ENCODE assay signal across 28 mouse cellular contexts in genomic region chr1:134160404-134160803, GRCm38 (mm10). TPM values are rescaled to one million over a fixed set of nuclear protein-coding genes. Genes with fewer than 3 reads are reported as not detected.
DNase-seq lines count a peak whose midpoint lies in the region; ATAC-seq and TF ChIP-seq lines count a peak whose summit lies in the region.
"Had no signal": no experiment of that assay in that cellular context is flagged by ENCODE, and none has a peak within 500 bp of the region (broad histone marks: within the 10 kb centered on the region; RNA-seq: fewer than 3 reads in every experiment).

No protein-coding gene starts in this region.

- no peaks in the 10 kb centered on the region for H3K36me3 ChIP-seq in embryonic facial prominence, embryonic 14.5 days (ENCODE audit: control insufficient read depth, insufficient read depth, low read length)
- H3K36me3 ChIP-seq in embryonic facial prominence, embryonic 10.5 days (replicated peaks) = no peaks in the 10 kb centered on the region
- H3K36me3 ChIP-seq in limb, embryonic 12.5 days = no peaks in the 10 kb centered on the region
- no peaks in the 10 kb centered on the region for H3K36me3 ChIP-seq in limb, embryonic 10.5 days
- H3K36me3 ChIP-seq in limb, embryonic 14.5 days (ENCODE audit: control insufficient read depth, insufficient read depth, low read length) = no peaks in the 10 kb centered on the region
- no peaks in the 10 kb centered on the region for H3K36me3 ChIP-seq in hindbrain, postnatal 0 days (ENCODE audit: insufficient read depth, low read length)
- H3K36me3 ChIP-seq: embryonic facial prominence, embryonic 12.5 days; forebrain, embryonic 10.5 days; heart, embryonic 13.5 days; intestine, embryonic 15.5 days had no signal

- 0 out of 2 replicates have a peak, but pooled peaks cover 4% of the 10 kb centered on the region for H3K4me1 ChIP-seq in embryonic facial prominence, embryonic 14.5 days (ENCODE audit: control insufficient read depth, insufficient read depth, low read length)
- peaks cover 16% of the 10 kb centered on the region; the same call in 1 of the 2 replicates for H3K4me1 ChIP-seq in embryonic facial prominence, embryonic 10.5 days
- H3K4me1 ChIP-seq in limb, embryonic 12.5 days (replicated peaks) = no peaks in the 10 kb centered on the region
- H3K4me1 ChIP-seq in limb, embryonic 10.5 days = no peaks in the 10 kb centered on the region
- no peaks in the 10 kb centered on the region for H3K4me1 ChIP-seq in limb, embryonic 14.5 days (ENCODE audit: control insufficient read depth, insufficient read depth, low read length)
- no peaks in the 10 kb centered on the region for H3K4me1 ChIP-seq in hindbrain, postnatal 0 days (ENCODE audit: insufficient read depth, low read length)
- H3K4me1 ChIP-seq: heart, embryonic 13.5 days; intestine, embryonic 15.5 days had no signal

- H3K4me2 ChIP-seq in embryonic facial prominence, embryonic 14.5 days (ENCODE audit: low read depth, low read length) = no peak overlapping the region
- no peak overlapping the region for H3K4me2 ChIP-seq in limb, embryonic 12.5 days
- no peak overlapping the region for H3K4me2 ChIP-seq in limb, embryonic 14.5 days (replicated peaks; ENCODE audit: low read depth, low read length, severe bottlenecking)
- H3K4me2 ChIP-seq in hindbrain, postnatal 0 days (ENCODE audit: low read depth, low read length) = no peak overlapping the region
- H3K4me2 ChIP-seq: embryonic facial prominence, embryonic 12.5 days; heart, embryonic 13.5 days; hindbrain, embryonic 14.5 days; intestine, embryonic 15.5 days had no signal

- no peak for TF ChIP-seq CTCF in hindbrain, postnatal 0 days (IDR thresholded peaks at IDR 0.05; ENCODE audit: low read depth)

- H3K27me3 ChIP-seq in embryonic facial prominence, embryonic 14.5 days (replicated peaks; ENCODE audit: control insufficient read depth, insufficient read depth, low read length) = no peaks in the 10 kb centered on the region
- H3K27me3 ChIP-seq in embryonic facial prominence, embryonic 10.5 days (replicated peaks; ENCODE audit: low read depth, poor library complexity, severe bottlenecking) = no peaks in the 10 kb centered on the region
- H3K27me3 ChIP-seq in limb, embryonic 12.5 days = no peaks in the 10 kb centered on the region
- no peaks in the 10 kb centered on the region for H3K27me3 ChIP-seq in limb, embryonic 10.5 days (ENCODE audit: low read depth, poor library complexity, severe bottlenecking)
- H3K27me3 ChIP-seq in limb, embryonic 14.5 days (ENCODE audit: control insufficient read depth, insufficient read depth, low read length) = no peaks in the 10 kb centered on the region
- H3K27me3 ChIP-seq in hindbrain, postnatal 0 days (ENCODE audit: insufficient read depth, low read length) = no peaks in the 10 kb centered on the region
- H3K27me3 ChIP-seq: embryonic facial prominence, embryonic 12.5 days; intestine, embryonic 15.5 days had no signal

- WGBS in embryonic facial prominence, embryonic 14.5 days = 88% methylated on average over 3 of the region's 3 CpGs
- WGBS in embryonic facial prominence, embryonic 10.5 days = 86% methylated on average over 3 of the region's 3 CpGs
- 81% methylated on average over 3 of the region's 3 CpGs for WGBS in limb, embryonic 12.5 days
- WGBS in limb, embryonic 10.5 days = 94% methylated on average over 3 of the region's 3 CpGs
- 84% methylated on average over 3 of the region's 3 CpGs for WGBS in limb, embryonic 14.5 days
- 84% methylated on average over 3 of the region's 3 CpGs for WGBS in hindbrain, postnatal 0 days

- H3K27ac ChIP-seq in embryonic facial prominence, embryonic 14.5 days (replicated peaks; ENCODE audit: low read depth, low read length) = no peak overlapping the region
- H3K27ac ChIP-seq in embryonic facial prominence, embryonic 10.5 days (replicated peaks) = no peak overlapping the region
- no peak overlapping the region for H3K27ac ChIP-seq in limb, embryonic 12.5 days
- no peak overlapping the region for H3K27ac ChIP-seq in limb, embryonic 10.5 days
- no peak overlapping the region for H3K27ac ChIP-seq in limb, embryonic 14.5 days (replicated peaks; ENCODE audit: low read depth, low read length)
- H3K27ac ChIP-seq in hindbrain, postnatal 0 days = no peak overlapping the region
- H3K27ac ChIP-seq: embryonic facial prominence, embryonic 12.5 days; forebrain, embryonic 10.5 days; gastrocnemius, adult 2 months; heart, adult 2 months; heart, embryonic 13.5 days; hindbrain, embryonic 14.5 days; intestine, embryonic 15.5 days had no signal

- peak; percentile 72 for ATAC-seq in embryonic facial prominence, embryonic 14.5 days (ENCODE audit: low read depth)
- peak; percentile 37; the same call in 1 of the 2 replicates for ATAC-seq in limb, embryonic 12.5 days (ENCODE audit: insufficient number of reproducible peaks, insufficient read depth, low FRiP score, low TSS enrichment, low read depth)
- ATAC-seq in limb, embryonic 14.5 days (ENCODE audit: low FRiP score, low read depth) = peak; percentile 77
- ATAC-seq in hindbrain, postnatal 0 days = no peak
- ATAC-seq: forebrain, embryonic 14.5 days; forebrain, postnatal 0 days; intestine, embryonic 15.5 days had no signal

- H3K9me3 ChIP-seq in embryonic facial prominence, embryonic 14.5 days (ENCODE audit: control insufficient read depth, low read length) = no peaks in the 10 kb centered on the region
- no peaks in the 10 kb centered on the region for H3K9me3 ChIP-seq in embryonic facial prominence, embryonic 10.5 days
- no peaks in the 10 kb centered on the region for H3K9me3 ChIP-seq in limb, embryonic 12.5 days
- no peaks in the 10 kb centered on the region for H3K9me3 ChIP-seq in limb, embryonic 10.5 days (replicated peaks)
- no peaks in the 10 kb centered on the region for H3K9me3 ChIP-seq in limb, embryonic 14.5 days (ENCODE audit: control insufficient read depth, low read length)
- no peaks in the 10 kb centered on the region for H3K9me3 ChIP-seq in hindbrain, postnatal 0 days (ENCODE audit: low read length)
- H3K9me3 ChIP-seq: embryonic facial prominence, embryonic 12.5 days; forebrain, embryonic 10.5 days; heart, embryonic 13.5 days; intestine, embryonic 15.5 days had no signal

- no peak for TF ChIP-seq POLR2A in limb, embryonic 14.5 days (IDR thresholded peaks at IDR 0.05; ENCODE audit: borderline replicate concordance, extremely low read depth, insufficient read depth, insufficient read length)

- DNase-seq in embryonic facial prominence, embryonic 14.5 days (ENCODE audit: low spot score) = peak; percentile 42
- no peak for DNase-seq in embryonic facial prominence, embryonic 10.5 days (ENCODE audit: low spot score)
- DNase-seq in limb, embryonic 10.5 days (ENCODE audit: low spot score) = no peak
- peak; percentile 21 for DNase-seq in R1 (ENCODE audit: low read depth, low spot score)
- DNase-seq in limb, embryonic 14.5 days (ENCODE audit: low spot score) = peak; percentile 5
- DNase-seq in kidney, postnatal 36 days = no peak
- no peak for DNase-seq in hindbrain, postnatal 0 days (ENCODE audit: low spot score)
- DNase-seq: adrenal gland, postnatal 10 days; adrenal gland, postnatal 36 days; cerebellum, adult 18-20 months; cerebellum, adult 9-10 months; cerebellum, postnatal 14 days; forebrain, postnatal 0 days; gastrocnemius, adult 2 months; gastrocnemius, postnatal 14 days; heart, adult 2 months; heart, postnatal 14 days; heart, postnatal 4 days had no signal

- no peak overlapping the region for H3K9ac ChIP-seq in embryonic facial prominence, embryonic 14.5 days (ENCODE audit: low read depth, low read length)
- H3K9ac ChIP-seq in limb, embryonic 12.5 days (replicated peaks) = no peak overlapping the region
- no peak overlapping the region for H3K9ac ChIP-seq in limb, embryonic 14.5 days (ENCODE audit: low read depth, low read length, severe bottlenecking)
- no peak overlapping the region for H3K9ac ChIP-seq in hindbrain, postnatal 0 days (replicated peaks; ENCODE audit: low read length)
- H3K9ac ChIP-seq: embryonic facial prominence, embryonic 12.5 days; forebrain, postnatal 0 days; heart, embryonic 13.5 days; hindbrain, embryonic 14.5 days; intestine, embryonic 15.5 days had no signal

- H3K4me3 ChIP-seq in embryonic facial prominence, embryonic 14.5 days (ENCODE audit: low read depth, low read length) = no peak overlapping the region
- H3K4me3 ChIP-seq in embryonic facial prominence, embryonic 10.5 days = no peak overlapping the region
- H3K4me3 ChIP-seq in limb, embryonic 12.5 days (replicated peaks) = no peak overlapping the region
- no peak overlapping the region for H3K4me3 ChIP-seq in limb, embryonic 10.5 days
- H3K4me3 ChIP-seq in limb, embryonic 14.5 days (replicated peaks; ENCODE audit: low read length) = no peak overlapping the region
- no peak overlapping the region for H3K4me3 ChIP-seq in hindbrain, postnatal 0 days (ENCODE audit: low read length)
- H3K4me3 ChIP-seq: embryonic facial prominence, embryonic 12.5 days; forebrain, embryonic 10.5 days; gastrocnemius, adult 2 months; heart, adult 2 months; heart, embryonic 13.5 days; intestine, embryonic 15.5 days had no signal

RNA-seq across cellular contexts. Expression of gene Chil1, which starts 21.6 kb away (rescaled TPM):
- 23.3 and 27.0 TPM in 2 replicates for polyA plus RNA-seq in embryonic facial prominence, embryonic 14.5 days (2014; fragmentation: Nextera tagmentation; extraction: Ambion mirVana)
- 0.96 and 0.99 TPM in 2 replicates for polyA plus RNA-seq in embryonic facial prominence, embryonic 10.5 days (2016; fragmentation: Nextera tagmentation; extraction: Ambion mirVana)
- polyA plus RNA-seq in limb, embryonic 12.5 days (2016; fragmentation: Nextera tagmentation; extraction: Ambion mirVana) = 4.3 and 4.4 TPM in 2 replicates
- polyA plus RNA-seq in limb, embryonic 10.5 days (2016; fragmentation: Nextera tagmentation; extraction: Ambion mirVana) = 0.80 TPM in 1 of 2 replicates, not detected in the other
- polyA plus RNA-seq in limb, embryonic 14.5 days (2012; rRNA removed) = 12.3 and 12.9 TPM in 2 replicates
- polyA plus RNA-seq in limb, embryonic 14.5 days (2014; fragmentation: Nextera tagmentation; extraction: Ambion mirVana) = 13.6 and 16.3 TPM in 2 replicates
- total RNA-seq in hindbrain, postnatal 0 days (2014; rRNA removed) = 4.5 and 6.2 TPM in 2 replicates
- 3.1 and 4.1 TPM in 2 replicates for polyA plus RNA-seq in hindbrain, postnatal 0 days (2015; fragmentation: Nextera tagmentation; extraction: Ambion mirVana)
- polyA plus RNA-seq: forebrain, embryonic 10.5 days had no signal

RNA-seq across cellular contexts. Expression of gene Mybph, which starts 32.8 kb away (rescaled TPM):
- polyA plus RNA-seq in embryonic facial prominence, embryonic 14.5 days (2014; fragmentation: Nextera tagmentation; extraction: Ambion mirVana) = 151 and 157 TPM in 2 replicates
- 0.49 and 1.4 TPM in 2 replicates for polyA plus RNA-seq in embryonic facial prominence, embryonic 10.5 days (2016; fragmentation: Nextera tagmentation; extraction: Ambion mirVana)
- 38.8 and 41.9 TPM in 2 replicates for polyA plus RNA-seq in limb, embryonic 12.5 days (2016; fragmentation: Nextera tagmentation; extraction: Ambion mirVana)
- polyA plus RNA-seq in limb, embryonic 10.5 days (2016; fragmentation: Nextera tagmentation; extraction: Ambion mirVana) = 0.56 and 0.98 TPM in 2 replicates
- polyA plus RNA-seq in limb, embryonic 14.5 days (2012; rRNA removed) = 92.6 and 110 TPM in 2 replicates
- 93.0 and 115 TPM in 2 replicates for polyA plus RNA-seq in limb, embryonic 14.5 days (2014; fragmentation: Nextera tagmentation; extraction: Ambion mirVana)
- total RNA-seq in hindbrain, postnatal 0 days (2014; rRNA removed) = not detected in 2 replicates
- 0.08 TPM in 1 of 2 replicates, not detected in the other for polyA plus RNA-seq in hindbrain, postnatal 0 days (2015; fragmentation: Nextera tagmentation; extraction: Ambion mirVana)
- total RNA-seq: ES-E14; heart, adult 2 months; heart, postnatal 14 days; heart, postnatal 4 days had no signal

RNA-seq across cellular contexts. Expression of gene Chit1, which starts 49.4 kb away (rescaled TPM):
- polyA plus RNA-seq in embryonic facial prominence, embryonic 14.5 days (2014; fragmentation: Nextera tagmentation; extraction: Ambion mirVana) = 0.18 and 0.43 TPM in 2 replicates
- polyA plus RNA-seq in embryonic facial prominence, embryonic 10.5 days (2016; fragmentation: Nextera tagmentation; extraction: Ambion mirVana) = 0.09 TPM in 1 of 2 replicates, not detected in the other
- not detected in 2 replicates for polyA plus RNA-seq in limb, embryonic 12.5 days (2016; fragmentation: Nextera tagmentation; extraction: Ambion mirVana)
- polyA plus RNA-seq in limb, embryonic 10.5 days (2016; fragmentation: Nextera tagmentation; extraction: Ambion mirVana) = not detected in 2 replicates
- polyA plus RNA-seq in limb, embryonic 14.5 days (2012; rRNA removed) = 0.33 TPM in 2 replicates
- 0.18 and 0.30 TPM in 2 replicates for polyA plus RNA-seq in limb, embryonic 14.5 days (2014; fragmentation: Nextera tagmentation; extraction: Ambion mirVana)
- 0.14 TPM in 1 of 2 replicates, not detected in the other for total RNA-seq in hindbrain, postnatal 0 days (2014; rRNA removed)
- polyA plus RNA-seq in hindbrain, postnatal 0 days (2015; fragmentation: Nextera tagmentation; extraction: Ambion mirVana) = 0.46 and 0.48 TPM in 2 replicates
- total RNA-seq: adrenal gland, adult 18-20 months; adrenal gland, postnatal 36 days; gastrocnemius, adult 2 months; gastrocnemius, postnatal 14 days; heart, adult 2 months; heart, postnatal 14 days; heart, postnatal 4 days had no signal
- polyA plus RNA-seq: embryonic facial prominence, embryonic 12.5 days; forebrain, embryonic 10.5 days; hindbrain, embryonic 11.5 days; intestine, embryonic 15.5 days had no signal

Comparison
In these comparisons a context has a peak if more than half of its experiments do, and no peak if none do; other contexts are left out.
1. DNase-seq: peak in embryonic facial prominence, embryonic 14.5 days (single experiment), R1 (single experiment) and limb, embryonic 14.5 days (single experiment); none in embryonic facial prominence, embryonic 10.5 days (single experiment), limb, embryonic 10.5 days (single experiment), kidney, postnatal 36 days (0 of 2) and hindbrain, postnatal 0 days (single experiment).
2. RNA of gene Mybph, which starts 32.8 kb away (polyA plus RNA-seq): 151 to 157 TPM in embryonic facial prominence, embryonic 14.5 days, 92.6 to 115 TPM in limb, embryonic 14.5 days and 38.8 to 41.9 TPM in limb, embryonic 12.5 days; 0.49 to 1.4 TPM in embryonic facial prominence, embryonic 10.5 days, 0.56 to 0.98 TPM in limb, embryonic 10.5 days and 0.08 TPM in hindbrain, postnatal 0 days; every median in the first group is over 10 times any median in the second.